Mouse (Mus musculus) cerebellum, postnatal 14 days (tissue): Measurements from ENCODE around the gene Celf5.
A peak's percentile ranks its signal among the peaks of the same experiment; 100 is the strongest.

Source experiments
- DNase-seq, 2 experiments: peaks; one replicate each; pipeline ENCODE4 v3.0.0; 2021; ENCODE audit warnings: mixed read lengths in 2 of 2

The Celf5 gene

DNA sequence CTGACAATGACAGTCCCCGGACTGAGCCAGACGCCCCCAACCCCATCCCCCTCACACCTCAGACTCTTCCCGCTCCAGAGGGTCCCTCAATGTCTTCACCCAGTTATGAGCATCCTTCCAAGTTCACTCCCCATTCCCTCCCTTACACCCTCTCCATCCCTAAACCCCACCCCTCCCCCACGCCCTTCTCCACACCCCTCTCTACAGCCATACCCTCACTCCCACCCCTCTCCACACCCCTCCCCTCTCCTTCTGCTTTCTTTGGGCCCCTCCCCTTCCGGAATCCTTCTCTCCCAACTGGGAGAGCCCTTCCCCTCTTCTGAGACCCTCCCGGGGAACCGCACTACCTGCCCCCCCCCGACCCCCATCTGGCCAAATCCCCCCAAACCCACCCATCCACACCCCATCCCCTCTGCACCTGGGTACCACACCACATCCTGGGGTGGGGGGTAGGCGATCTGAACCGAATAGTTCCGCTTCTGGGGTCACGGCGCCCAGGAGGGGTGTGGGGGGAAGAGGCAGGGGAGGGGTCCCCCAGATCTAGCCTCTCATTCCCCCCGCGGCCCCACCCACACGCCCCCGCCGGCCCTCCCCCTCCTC lies 10.0 kb downstream of the Celf5 start:
- DNase-seq: no peak

DNA sequence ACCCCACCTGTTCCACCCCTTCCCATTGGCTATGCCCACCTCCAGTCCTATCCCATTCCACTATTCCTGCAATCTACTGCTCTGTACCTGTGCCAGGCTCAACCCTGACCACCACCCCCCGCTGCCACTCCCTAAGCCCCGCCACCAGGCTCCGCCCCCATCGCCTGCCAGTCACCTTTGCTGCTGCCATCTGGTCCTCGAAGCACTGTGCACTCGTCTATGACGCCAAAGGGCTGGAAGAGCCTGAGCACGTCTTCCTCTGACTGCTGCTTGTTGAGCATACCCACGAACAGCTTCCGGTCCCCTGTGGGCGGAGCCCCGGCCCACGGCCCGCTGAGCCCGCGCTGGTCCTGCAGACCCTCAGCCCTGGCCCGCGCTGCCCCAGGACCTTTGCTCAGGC lies 12.1 kb downstream of the Celf5 start:
- DNase-seq: peak in 1 of 2 experiments; percentile 72

- DNase-seq: no peak
These were observed 13.3 kb downstream of the Celf5 start for GRCm38 (mm10) chr10:81469253-81469652.

GRCm38 (mm10) chr10:81467670-81468235 lies 14.8 kb downstream of the Celf5 start:
- DNase-seq: peak in 1 of 2 experiments; percentile 45

DNA sequence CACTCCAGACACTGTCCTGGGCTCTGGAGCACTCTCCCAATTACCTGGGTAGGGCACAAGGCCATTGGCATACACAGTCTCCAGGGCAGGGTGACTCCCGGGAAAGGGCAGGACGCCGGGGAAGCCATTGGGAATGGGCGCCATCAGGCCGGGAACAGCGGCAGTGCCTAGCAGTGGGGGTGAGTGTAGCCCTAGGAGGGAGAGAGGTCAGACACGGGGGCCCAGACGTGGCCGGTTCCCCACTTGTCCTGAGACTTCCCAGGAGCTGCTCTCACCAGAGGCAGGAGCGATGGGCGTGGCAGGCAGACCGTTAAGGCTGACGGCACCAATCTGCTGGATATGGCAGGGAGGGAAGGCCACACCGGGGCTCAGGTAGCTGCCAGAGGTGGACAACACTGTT lies 15.6 kb downstream of the Celf5 start:
- DNase-seq: peak in 1 of 2 experiments; percentile 21

GRCm38 (mm10) chr10:81466066-81466465 lies 16.4 kb downstream of the Celf5 start:
- DNase-seq: no peak

DNA sequence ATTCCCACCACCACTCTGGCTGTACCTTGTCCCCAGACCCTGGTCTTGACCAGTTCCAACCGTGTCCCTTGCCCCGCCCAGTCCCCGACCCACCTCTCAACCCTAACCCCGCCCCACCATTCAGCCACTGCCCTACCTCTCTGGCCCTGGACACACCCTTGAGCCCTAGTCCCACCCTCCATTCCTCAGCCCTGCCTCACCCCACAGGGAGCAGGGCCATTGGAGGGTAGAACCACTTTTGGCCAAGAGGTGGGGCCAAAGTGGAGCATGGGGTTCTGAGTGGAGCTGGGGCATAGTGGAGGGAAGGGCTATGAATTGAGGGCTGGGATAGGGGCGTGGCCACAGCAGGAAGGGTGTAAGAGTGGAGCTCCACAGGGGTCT lies 17.3 kb downstream of the Celf5 start:
- DNase-seq: peak in 1 of 2 experiments; percentile 22

DNA sequence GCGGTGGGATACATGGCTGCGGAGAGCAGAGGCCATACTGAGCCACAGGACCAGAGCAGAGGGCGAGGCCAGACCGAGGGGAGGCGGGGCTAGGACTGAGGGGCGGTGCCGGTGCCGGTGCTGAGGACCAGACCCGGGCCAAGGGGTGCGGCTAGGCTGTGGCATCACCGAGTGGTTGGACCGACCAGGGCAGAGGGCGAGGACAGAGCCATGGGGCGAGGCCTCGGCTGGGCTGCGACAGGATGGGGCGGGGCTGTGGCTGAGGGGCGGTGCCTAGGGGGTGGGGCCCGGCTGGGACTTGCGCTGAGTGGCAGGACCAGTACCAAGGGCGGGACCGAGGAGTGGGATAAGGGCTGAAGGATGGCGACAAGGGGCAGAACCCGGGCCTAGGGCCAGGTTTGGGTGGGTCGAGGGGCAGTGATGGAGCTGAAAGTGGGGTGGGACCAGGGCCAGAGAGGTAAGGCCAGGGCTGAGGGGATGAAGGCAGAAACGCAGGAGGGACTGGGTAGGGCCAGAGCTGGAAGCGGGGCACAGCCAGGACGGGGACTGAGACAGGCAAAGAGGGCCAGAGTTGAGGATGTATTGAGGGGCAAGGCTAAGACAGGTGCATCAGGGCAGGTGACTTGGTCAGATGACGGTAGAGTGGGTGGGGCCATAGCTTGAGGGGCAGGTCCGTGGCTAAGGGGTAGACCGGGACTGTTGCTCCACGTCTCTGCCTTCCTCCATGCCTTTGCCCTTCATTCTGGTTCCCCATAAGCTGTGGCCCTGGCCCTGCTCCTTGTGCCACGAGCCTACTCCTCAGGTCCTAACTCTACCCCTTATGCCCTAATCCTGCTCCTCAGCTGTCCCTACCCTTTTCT lies 17.9 kb downstream of the Celf5 start:
- DNase-seq: peak; percentile 64 to 70

GRCm38 (mm10) chr10:81463531-81463930 lies 19.0 kb downstream of the Celf5 start:
- DNase-seq: peak; percentile 9

- DNase-seq: peak in 1 of 2 experiments; percentile 10
These were observed 19.6 kb downstream of the Celf5 start for GRCm38 (mm10) chr10:81462917-81463316.

GRCm38 (mm10) chr10:81462415-81462804 lies 20.1 kb downstream of the Celf5 start:
- peak; percentile 26 to 43 for DNase-seq

DNA sequence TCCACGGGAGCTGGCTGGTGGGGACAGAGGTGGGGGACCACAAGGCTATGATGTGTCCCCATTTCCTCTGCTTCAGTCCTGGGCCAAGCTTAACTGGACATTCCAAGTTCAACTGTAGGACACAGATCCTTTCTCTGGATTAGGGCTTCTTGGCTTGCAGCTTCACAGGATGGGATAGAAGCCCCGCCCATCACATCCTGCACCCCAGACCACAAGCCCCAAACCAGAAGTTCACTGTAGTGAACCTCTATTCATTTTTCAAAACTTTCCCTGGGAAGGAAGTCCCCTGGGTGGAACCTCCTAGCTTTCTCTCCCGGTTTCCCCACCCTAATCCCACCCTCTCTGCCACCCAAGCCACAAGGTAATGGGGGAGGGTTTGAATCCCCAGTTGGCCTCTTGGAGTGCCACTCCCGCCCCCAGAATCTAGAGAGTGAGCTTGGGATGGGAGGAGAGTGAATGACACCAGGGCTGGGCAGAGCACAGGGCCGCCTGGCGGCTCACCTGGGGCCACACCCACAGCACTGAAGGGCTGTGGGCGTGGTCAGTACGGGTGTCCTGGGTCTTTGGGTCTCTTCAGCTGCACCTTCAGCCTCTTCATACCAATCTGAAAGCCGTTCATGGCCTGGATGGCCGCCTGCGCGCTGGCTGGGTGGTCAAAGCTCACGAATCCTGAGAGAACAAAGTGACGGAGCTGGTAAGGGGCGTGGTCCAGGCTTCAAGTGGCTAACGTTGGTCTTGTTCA lies 20.7 kb downstream of the Celf5 start:
- DNase-seq: peak; percentile 10 to 27

GRCm38 (mm10) chr10:81460951-81461350 lies 21.6 kb downstream of the Celf5 start:
- DNase-seq: no peak

DNA sequence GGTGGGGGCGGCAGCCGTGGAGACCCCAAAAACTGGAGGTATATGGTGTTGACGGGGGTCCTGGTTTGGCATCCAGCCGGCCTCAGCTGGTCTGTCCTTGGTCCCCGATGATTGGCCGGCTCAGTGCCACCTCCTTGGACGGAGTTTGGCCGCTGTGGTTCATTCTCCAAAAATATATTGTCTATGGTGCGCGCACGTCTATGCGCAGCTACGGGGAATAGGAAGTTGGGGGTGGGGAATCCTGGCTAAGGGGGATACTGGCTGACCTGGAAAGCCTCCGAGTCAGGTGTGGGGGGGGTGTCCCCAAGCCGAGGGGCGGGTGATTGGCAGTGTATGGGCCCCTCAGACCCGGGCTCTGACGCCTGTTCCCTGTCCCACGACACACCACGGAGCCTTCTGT lies 22.0 kb downstream of the Celf5 start:
- peak in 1 of 2 experiments; percentile 69 for DNase-seq

DNA sequence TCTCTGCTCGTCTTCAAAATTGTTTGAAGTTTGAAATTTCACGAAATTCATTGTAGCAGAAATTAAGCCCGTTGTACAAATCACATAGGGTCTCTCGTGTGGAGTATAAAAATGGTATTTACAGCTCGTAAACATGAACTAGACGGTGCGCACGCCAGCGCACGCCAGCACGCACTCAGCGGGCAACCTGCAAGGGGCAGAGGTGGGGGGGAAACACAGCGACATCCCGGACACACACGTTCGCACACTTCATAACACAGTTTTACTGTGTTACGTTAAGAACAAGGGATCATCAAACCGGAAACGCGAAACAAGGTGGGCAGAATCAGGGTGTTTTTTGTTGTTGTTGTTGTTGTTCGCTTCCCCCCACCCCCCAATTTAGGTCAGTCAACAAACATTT lies 23.1 kb downstream of the Celf5 start:
- peak in 1 of 2 experiments; percentile 17 for DNase-seq

DNA sequence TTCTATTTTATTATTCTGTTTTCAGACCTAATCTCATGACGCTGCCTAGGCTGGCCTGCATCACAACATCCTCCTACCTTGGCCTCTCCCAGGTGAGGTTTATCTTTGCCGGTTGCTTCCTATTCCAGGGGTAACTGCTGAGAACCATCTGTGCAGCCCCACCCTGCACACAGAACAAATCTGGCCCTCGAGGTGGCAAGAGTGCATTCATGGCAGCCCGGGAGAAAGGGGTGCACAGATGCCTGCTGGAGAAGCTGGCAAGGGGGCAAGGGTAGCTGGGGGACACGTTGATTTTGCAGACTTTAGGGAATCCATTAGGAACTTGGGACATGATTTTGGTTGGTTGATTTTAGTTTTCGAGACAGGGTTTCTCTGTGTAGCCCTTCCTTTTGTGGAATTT lies 24.2 kb downstream of the Celf5 start:
- peak in 1 of 2 experiments; percentile 22 for DNase-seq

GRCm38 (mm10) chr10:81457624-81458023 lies 24.9 kb downstream of the Celf5 start:
- peak in 1 of 2 experiments; percentile 9 for DNase-seq

- DNase-seq: peak in 1 of 2 experiments; percentile 17
These were observed 25.4 kb downstream of the Celf5 start for GRCm38 (mm10) chr10:81456983-81457563.

DNA sequence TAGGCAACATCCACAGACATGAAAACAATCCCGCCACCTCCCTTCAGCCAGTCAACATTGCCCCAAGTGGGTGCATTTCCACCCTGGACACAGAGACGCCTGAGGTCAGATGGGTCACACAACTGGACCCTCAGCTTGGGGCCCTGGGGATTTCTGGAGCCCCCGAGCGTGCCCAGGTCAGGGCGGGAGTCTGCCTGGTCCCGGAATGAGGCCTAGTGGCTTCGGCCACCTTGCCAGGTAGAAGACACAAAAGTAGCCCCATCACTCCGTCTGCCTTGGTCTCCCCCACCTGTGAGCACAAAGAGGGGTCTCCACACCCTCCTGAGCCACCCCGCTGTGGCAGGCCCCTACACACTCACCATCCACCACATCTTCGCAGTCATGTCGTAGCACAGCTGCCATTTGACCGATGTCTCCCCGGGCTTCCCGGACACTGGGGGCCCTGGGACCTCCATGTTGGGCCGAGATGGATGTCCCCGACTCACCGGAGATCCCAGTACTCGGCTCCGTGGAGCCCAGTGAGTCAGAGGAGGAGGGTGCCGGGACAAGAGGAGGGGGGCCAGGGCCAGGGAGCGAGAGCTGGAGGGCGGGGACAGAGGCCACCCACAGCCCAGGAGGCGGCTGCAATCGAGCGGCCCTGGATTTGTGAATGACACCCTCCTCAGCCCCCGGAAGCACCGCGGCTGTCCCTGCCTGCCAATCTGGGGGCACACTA lies 27.2 kb downstream of the Celf5 start, which contains the start of gene Nfic:
Gene Nfic, minus strand, starts transcription at position 455 of the 715 bp plus-strand sequence.
- DNase-seq: peak in 1 of 2 experiments; percentile 12

DNA sequence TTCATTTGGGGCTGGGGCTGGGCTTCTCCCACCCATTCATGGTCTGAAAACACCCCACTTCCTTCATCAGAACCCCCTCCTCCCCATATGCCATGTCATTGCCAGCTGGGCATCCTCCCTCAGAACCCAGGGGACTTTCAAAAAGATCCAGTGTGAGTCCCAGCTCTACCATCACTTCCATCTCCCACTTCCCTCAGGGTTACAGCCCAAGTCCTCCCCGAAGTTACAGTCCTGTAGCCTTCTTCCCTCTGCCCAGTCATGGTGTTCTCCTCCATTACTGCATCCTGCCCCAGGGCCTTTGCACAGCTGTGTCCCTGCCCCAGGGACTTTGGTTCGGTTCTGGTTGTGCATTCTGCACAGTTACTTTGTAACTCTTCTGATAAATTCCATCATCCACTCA lies 28.4 kb downstream of the Celf5 start:
- DNase-seq: peak in 1 of 2 experiments; percentile 3

DNA sequence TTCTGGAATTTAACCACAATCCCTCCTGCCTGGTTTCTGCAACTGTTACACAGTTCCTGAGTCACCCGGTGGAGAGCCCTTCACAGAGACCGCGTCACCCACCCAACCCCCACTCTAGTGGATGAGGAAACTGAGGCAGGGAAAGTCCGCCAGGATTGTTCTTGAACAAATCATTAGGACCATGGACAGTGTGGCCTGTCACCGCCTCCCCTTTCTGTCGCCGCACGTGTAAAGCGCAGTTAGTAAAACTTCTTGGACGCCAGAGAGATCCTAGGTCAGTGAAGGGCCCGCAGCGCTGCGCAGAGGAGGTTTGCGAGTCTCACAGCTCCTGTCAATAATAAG lies 29.6 kb downstream of the Celf5 start:
- DNase-seq: no peak
